Mouse (Mus musculus) lung, adult 2 months (tissue): ENCODE data around the gene Nup214. TPM values are rescaled to one million over a fixed set of nuclear protein-coding genes. Genes with fewer than 3 reads are reported as not detected.

Source experiments
- DNase-seq: peaks from one replicate; pipeline ENCODE4 v3.0.0; 2022
- H3K4me1 ChIP-seq: fragments of 200-500 bp; 2 replicates; pipeline ENCODE4 v1.6.1; 2011; ENCODE audit warnings: low read length; ENCODE audit not compliant: control insufficient read depth, insufficient read depth
- H3K4me3 ChIP-seq: fragments of 200-500 bp; replicated peaks from 2 replicates; pipeline ENCODE3; 2011; ENCODE audit warnings: low read depth, mild to moderate bottlenecking, control low read depth, low read length; ENCODE audit errors: extremely low read depth
- CTCF ChIP-seq: fragments of 200-500 bp; IDR thresholded peaks from 2 replicates; pipeline ENCODE4 v1.5.1; 2011; ENCODE audit warnings: mild to moderate bottlenecking, low read length, control low read depth; ENCODE audit not compliant: insufficient read depth
- POLR2A ChIP-seq: fragments of 200-500 bp; IDR thresholded peaks from 2 replicates; pipeline ENCODE4 v1.6.1; 2011; ENCODE audit warnings: low read depth, mild to moderate bottlenecking, control low read depth, low read length, borderline replicate concordance; ENCODE audit errors: extremely low read depth
- WGBS: fragments of 180-500 bp; shearing (Covaris S2); methylation state at CpG from one replicate; pipeline ENCODE4 v1.1.7; 2018; 5-methylcytosine and 5-hydroxymethylcytosine counted together
- polyA plus RNA-seq: library from polyadenylated mRNA; depleted of rRNA; stranded (reverse); fragments of >200 nt; gene quantifications from 2 replicates; pipeline ENCODE4 v1.2.3, GENCODE M21; 2012

The Nup214 gene
- polyA plus RNA-seq, 1 experiment, result 35.1 TPM

GRCm38 (mm10) chr2:32078522-32078921 is 104.3 kb downstream of the Nup214 start:
- 34% methylated on average over 8 of the region's 8 CpGs for WGBS
- H3K4me1 ChIP-seq, result peaks cover 18% of the 10 kb centered on the region
- TF ChIP-seq CTCF, result no peak
- TF ChIP-seq POLR2A, result no peak
- no peak for DNase-seq
- no peak overlapping the region for H3K4me3 ChIP-seq

- TF ChIP-seq CTCF, result no peak
- no peak for TF ChIP-seq POLR2A
- peaks cover 18% of the 10 kb centered on the region for H3K4me1 ChIP-seq
- no peak for DNase-seq
- WGBS, result 73% methylated on average over 14 of the region's 14 CpGs
- H3K4me3 ChIP-seq, result no peak overlapping the region
These were observed 105.0 kb downstream of the Nup214 start for GRCm38 (mm10) chr2:32079191-32079725.

- 73% methylated on average over 3 of the region's 3 CpGs for WGBS
- no peak for DNase-seq
- no peak overlapping the region for H3K4me3 ChIP-seq
- peaks cover 18% of the 10 kb centered on the region for H3K4me1 ChIP-seq
- TF ChIP-seq POLR2A (no peak), CTCF (no peak)
These were observed 106.4 kb downstream of the Nup214 start for GRCm38 (mm10) chr2:32080681-32081080.

GRCm38 (mm10) chr2:32081296-32081929 is 107.2 kb downstream of the Nup214 start:
- TF ChIP-seq CTCF, result no peak
- no peak for TF ChIP-seq POLR2A
- Histone ChIP-seq H3K4me3 (peak overlapping the region; percentile 49), H3K4me1 (peaks cover 18% of the 10 kb centered on the region)
- DNase-seq, result no peak
- WGBS, result 51% methylated on average over 14 of the region's 14 CpGs

- TF ChIP-seq CTCF (no peak), POLR2A (no peak)
- WGBS, result 39% methylated on average over 2 of the region's 2 CpGs
- Histone ChIP-seq H3K4me3 (peak overlapping the region; percentile 65), H3K4me1 (peaks cover 18% of the 10 kb centered on the region)
- DNase-seq, result no peak
These were observed 108.0 kb downstream of the Nup214 start for GRCm38 (mm10) chr2:32082229-32082628.

GRCm38 (mm10) chr2:32083159-32084011 is 109.1 kb downstream of the Nup214 start:
- under 1% methylated on average over 91 of the region's 91 CpGs for WGBS
- H3K4me1 ChIP-seq, result peaks cover 12% of the 10 kb centered on the region
- TF ChIP-seq CTCF, result no peak
- 0 out of 2 replicates have a peak, but pooled peaks have one; percentile 4 for TF ChIP-seq POLR2A
- DNase-seq, result peak; percentile 44
- H3K4me3 ChIP-seq, result peak overlapping the region; percentile 65

GRCm38 (mm10) chr2:32084111-32084871 is 110.1 kb downstream of the Nup214 start, which contains the start of gene Fam78a:
Gene Fam78a, minus strand, starts transcription at chr2:32084857.
- H3K4me3 ChIP-seq, result peak within 1 kb of the TSS; percentile 67
- 1% methylated on average over 68 of the region's 68 CpGs for WGBS
- no peak for DNase-seq
- peaks cover 3% of the 10 kb centered on the region; the same call in 1 of the 2 replicates for H3K4me1 ChIP-seq
- TF ChIP-seq POLR2A (no peak), CTCF (no peak)

- 26% methylated on average over 2 of the region's 2 CpGs for WGBS
- DNase-seq, result no peak
- TF ChIP-seq POLR2A (no peak), CTCF (no peak)
- Histone ChIP-seq H3K4me1 (0 out of 2 replicates have a peak, but pooled peaks cover 3% of the 10 kb centered on the region), H3K4me3 (no peak overlapping the region)
These were observed 110.6 kb downstream of the Nup214 start for GRCm38 (mm10) chr2:32084872-32085199.

- DNase-seq, result no peak
- WGBS, result 68% methylated on average over 2 of the region's 2 CpGs
- TF ChIP-seq POLR2A, result no peak
- Histone ChIP-seq H3K4me3 (no peak overlapping the region), H3K4me1 (0 out of 2 replicates have a peak, but pooled peaks cover under 1% of the 10 kb centered on the region)
These were observed 111.0 kb downstream of the Nup214 start for GRCm38 (mm10) chr2:32085231-32085630.
